Mouse (Mus musculus): ENCODE measurements around the gene Evc.

- TF ChIP-seq ZC3H11A (IDR thresholded peaks at IDR 0.05; ENCODE audit: borderline replicate concordance, low read depth, low read length), result no peak
- TF ChIP-seq MAFK (IDR thresholded peaks at IDR 0.05; ENCODE audit: insufficient read depth, low read depth, low read length), result no peak
These were observed 1.6 kb downstream of the Evc start for GRCm38 (mm10) chr5:37335061-37335460.

Measured in ES-E14 (cell line).